Mouse (Mus musculus) intestine, embryonic 16.5 days (tissue): ENCODE data around the gene Ampd3. TPM values are rescaled to one million over a fixed set of nuclear protein-coding genes. Genes with fewer than 3 reads are reported as not detected.

Experiments used
- ATAC-seq: fragments of 200-750 bp; cut with Nextera tagmentation; 2 replicates; pipeline ENCODE4 v1.8.0; 2017; ENCODE audit warnings: moderate TSS enrichment, moderate library complexity
- H3K27ac ChIP-seq: fragments of 300-500 bp; sonication (generic); 2 replicates; pipeline ENCODE4 v1.5.1; 2014; ENCODE audit warnings: mild to moderate bottlenecking, low read length
- H3K27me3 ChIP-seq: fragments of 300-500 bp; sonication (generic); replicated peaks from 2 replicates; pipeline ENCODE4 v1.6.1; 2014; ENCODE audit warnings: low read length, control low read depth, mixed read lengths; ENCODE audit not compliant: control insufficient read depth, insufficient read depth
- H3K36me3 ChIP-seq: fragments of 300-500 bp; sonication (generic); 2 replicates; pipeline ENCODE4 v1.6.1; 2014; ENCODE audit warnings: low read length, control low read depth; ENCODE audit not compliant: control insufficient read depth, insufficient read depth
- H3K4me1 ChIP-seq: fragments of 300-500 bp; sonication (generic); 2 replicates; pipeline ENCODE4 v1.6.1; 2014; ENCODE audit warnings: low read length, control low read depth, mixed read lengths; ENCODE audit not compliant: control insufficient read depth, insufficient read depth
- H3K4me2 ChIP-seq: fragments of 300-500 bp; sonication (generic); 2 replicates; pipeline ENCODE4 v1.6.1; 2014; ENCODE audit warnings: low read depth, low read length, control low read depth
- H3K4me3 ChIP-seq: fragments of 300-500 bp; sonication (generic); 2 replicates; pipeline ENCODE4 v1.5.1; 2014; ENCODE audit warnings: mild to moderate bottlenecking, low read length
- H3K9ac ChIP-seq: fragments of 300-500 bp; sonication (generic); 2 replicates; pipeline ENCODE4 v1.6.1; 2014; ENCODE audit warnings: low read depth, low read length
- H3K9me3 ChIP-seq: fragments of 300-500 bp; sonication (generic); 2 replicates; pipeline ENCODE4 v1.6.1; 2016; ENCODE audit warnings: low read length, control low read depth; ENCODE audit not compliant: control insufficient read depth
- WGBS: fragments of 180-500 bp; shearing (Covaris S2); extraction: QIAGEN DNeasy Blood & Tissue Kit; methylation state at CpG from one replicate; pipeline ENCODE4 v1.1.7; 2014; 5-methylcytosine and 5-hydroxymethylcytosine counted together
- polyA plus RNA-seq: library from polyadenylated mRNA; unstranded; fragments of >200 nt; fragmentation: Nextera tagmentation; extraction: Ambion mirVana; gene quantifications from 2 replicates; pipeline ENCODE4 v1.2.1, GENCODE M21; 2015

Gene Ampd3
- polyA plus RNA-seq, 1 experiment from 2014 or later: 4.0 TPM

GRCm38 (mm10) chr7:110787310-110787709 is 19.3 kb downstream of the Ampd3 start:
- ATAC-seq: no peak
- no peak overlapping the region for H3K4me3 ChIP-seq
- no peak overlapping the region for H3K4me2 ChIP-seq
- H3K4me1 ChIP-seq: peaks cover 10% of the 10 kb centered on the region
- no peaks in the 10 kb centered on the region for H3K27me3 ChIP-seq
- no peaks in the 10 kb centered on the region for H3K36me3 ChIP-seq
- H3K27ac ChIP-seq: no peak overlapping the region
- H3K9me3 ChIP-seq: no peaks in the 10 kb centered on the region
- no peak overlapping the region for H3K9ac ChIP-seq
- 65% methylated on average over 6 of the region's 6 CpGs for WGBS

- 53% methylated on average over 8 of the region's 8 CpGs for WGBS
- H3K27me3 ChIP-seq: no peaks in the 10 kb centered on the region
- H3K9me3 ChIP-seq: no peaks in the 10 kb centered on the region
- no peak overlapping the region for H3K4me2 ChIP-seq
- H3K36me3 ChIP-seq: no peaks in the 10 kb centered on the region
- no peak overlapping the region for H3K9ac ChIP-seq
- H3K4me1 ChIP-seq: peaks cover 21% of the 10 kb centered on the region
- ATAC-seq: no peak
- no peak overlapping the region for H3K4me3 ChIP-seq
- no peak overlapping the region for H3K27ac ChIP-seq
These were observed 22.9 kb downstream of the Ampd3 start for GRCm38 (mm10) chr7:110790878-110791277.

- Histone ChIP-seq H3K9ac (0 out of 2 replicates have a peak overlapping the region, but pooled peaks have one; percentile 17), H3K27ac (peak overlapping the region; percentile 60; the same call in 1 of the 2 replicates), H3K27me3 (no peaks in the 10 kb centered on the region), H3K4me2 (no peak overlapping the region), H3K4me1 (peaks cover 28% of the 10 kb centered on the region), H3K9me3 (no peaks in the 10 kb centered on the region), H3K4me3 (no peak overlapping the region), H3K36me3 (no peaks in the 10 kb centered on the region)
- 64% methylated on average over 5 of the region's 5 CpGs for WGBS
- no peak for ATAC-seq
These were observed 24.2 kb downstream of the Ampd3 start for GRCm38 (mm10) chr7:110792201-110792600.

- Histone ChIP-seq H3K27ac (peak overlapping the region; percentile 78), H3K9me3 (no peaks in the 10 kb centered on the region), H3K27me3 (no peaks in the 10 kb centered on the region), H3K4me1 (peaks cover 28% of the 10 kb centered on the region), H3K36me3 (no peaks in the 10 kb centered on the region), H3K4me2 (no peak overlapping the region), H3K9ac (no peak overlapping the region), H3K4me3 (no peak overlapping the region)
- ATAC-seq: peak; percentile 97
- 87% methylated on average over 2 of the region's 2 CpGs for WGBS
These were observed 24.8 kb downstream of the Ampd3 start for GRCm38 (mm10) chr7:110792834-110793233.

- no peaks in the 10 kb centered on the region for H3K27me3 ChIP-seq
- WGBS: 71% methylated on average over 4 of the region's 4 CpGs
These were observed 26.7 kb downstream of the Ampd3 start for GRCm38 (mm10) chr7:110794722-110795121.

GRCm38 (mm10) chr7:110796367-110797051 is 28.5 kb downstream of the Ampd3 start:
- Histone ChIP-seq H3K9me3 (no peaks in the 10 kb centered on the region), H3K36me3 (no peaks in the 10 kb centered on the region), H3K4me3 (no peak overlapping the region), H3K4me2 (no peak overlapping the region), H3K27me3 (no peaks in the 10 kb centered on the region), H3K9ac (no peak overlapping the region), H3K4me1 (peaks cover 28% of the 10 kb centered on the region), H3K27ac (no peak overlapping the region)
- no peak for ATAC-seq
- WGBS: 64% methylated on average over 12 of the region's 12 CpGs

More at GRCm38 (mm10) chr7:110794722-110795121, 26.7 kb downstream of the Ampd3 start:
- ATAC-seq: no peak
- Histone ChIP-seq H3K9ac (no peak overlapping the region), H3K9me3 (no peaks in the 10 kb centered on the region), H3K4me3 (no peak overlapping the region), H3K36me3 (no peaks in the 10 kb centered on the region), H3K27ac (no peak overlapping the region), H3K4me2 (no peak overlapping the region), H3K4me1 (peaks cover 28% of the 10 kb centered on the region)

GRCm38 (mm10) chr7:110797722-110798409 is 29.9 kb downstream of the Ampd3 start:
- H3K4me1 ChIP-seq: peaks cover 20% of the 10 kb centered on the region
- H3K9ac ChIP-seq: no peak overlapping the region
- ATAC-seq: no peak
- no peaks in the 10 kb centered on the region for H3K27me3 ChIP-seq
- WGBS: 80% methylated on average over 11 of the region's 11 CpGs
- H3K9me3 ChIP-seq: no peaks in the 10 kb centered on the region
- H3K4me3 ChIP-seq: no peak overlapping the region
- H3K36me3 ChIP-seq: no peaks in the 10 kb centered on the region
- H3K27ac ChIP-seq: no peak overlapping the region
- H3K4me2 ChIP-seq: no peak overlapping the region

- Histone ChIP-seq H3K4me1 (peaks cover 7% of the 10 kb centered on the region), H3K36me3 (no peaks in the 10 kb centered on the region), H3K27ac (no peak overlapping the region), H3K27me3 (no peaks in the 10 kb centered on the region), H3K4me2 (no peak overlapping the region), H3K9ac (no peak overlapping the region), H3K9me3 (no peaks in the 10 kb centered on the region), H3K4me3 (no peak overlapping the region)
- ATAC-seq: peak; percentile 46
- WGBS: under 1% methylated on average over 4 of the region's 4 CpGs
These were observed 33.0 kb downstream of the Ampd3 start for GRCm38 (mm10) chr7:110801028-110801427.

GRCm38 (mm10) chr7:110803131-110803530 is 35.1 kb downstream of the Ampd3 start:
- no peak overlapping the region for H3K9ac ChIP-seq
- no peak overlapping the region for H3K4me3 ChIP-seq
- no peaks in the 10 kb centered on the region for H3K9me3 ChIP-seq
- H3K4me1 ChIP-seq: no peaks in the 10 kb centered on the region
- no peaks in the 10 kb centered on the region for H3K27me3 ChIP-seq
- 95% methylated on average over 10 of the region's 10 CpGs for WGBS
- H3K36me3 ChIP-seq: no peaks in the 10 kb centered on the region
- ATAC-seq: no peak
- no peak overlapping the region for H3K4me2 ChIP-seq
- no peak overlapping the region for H3K27ac ChIP-seq
